Mouse (Mus musculus): ENCODE results near the gene Cln3.

GRCm38 (mm10) chr7:126616707-126617106, 31.1 kb upstream of the Cln3 start:
- TF ChIP-seq CTCF (IDR thresholded peaks at IDR 0.05) = peak; percentile 25
- TF ChIP-seq EP300 (IDR thresholded peaks at IDR 0.05) = no peak

All from lung, postnatal 0 days (tissue).